12 mouse cellular contexts compared by ENCODE assay signal in the genomic region with DNA sequence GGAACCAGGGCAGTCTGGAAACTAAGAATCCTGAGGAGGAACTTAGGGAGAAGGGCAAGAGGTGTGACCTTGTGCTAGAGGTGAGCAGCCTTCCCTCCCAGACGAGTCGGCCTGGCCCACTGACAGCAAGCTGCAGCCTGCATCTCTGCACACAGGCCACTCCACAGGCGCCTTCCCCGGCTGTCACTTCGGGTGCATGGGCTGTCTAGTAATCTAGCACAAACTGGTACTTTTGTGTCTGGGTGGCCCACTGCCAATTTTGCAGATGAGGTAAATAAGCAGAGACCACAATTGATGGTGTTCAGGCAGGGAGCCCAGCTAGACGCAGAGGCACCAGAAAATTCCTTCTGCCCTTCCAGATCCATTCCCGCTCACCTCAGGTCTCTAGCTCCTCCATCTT. TPM values are rescaled to one million over a fixed set of nuclear protein-coding genes. Genes with fewer than 3 reads are reported as not detected.
A peak's percentile ranks its signal among the peaks of the same experiment; 100 is the strongest.
DNase-seq lines count a peak whose midpoint lies in the region; ATAC-seq lines count a peak whose summit lies in the region.
"Had no signal": no experiment of that assay in that cellular context is flagged by ENCODE, and none has a peak within 500 bp of the region (broad histone marks: within the 10 kb centered on the region; RNA-seq: fewer than 3 reads in every experiment).

No protein-coding gene starts in this region.

- WGBS in heart, embryonic 13.5 days = 40% methylated on average over 7 of the region's 7 CpGs

- H3K9me3 ChIP-seq in heart, embryonic 13.5 days = no peaks in the 10 kb centered on the region
- H3K9me3 ChIP-seq: liver, embryonic 13.5 days had no signal

- H3K4me1 ChIP-seq in heart, embryonic 13.5 days = peaks cover 21% of the 10 kb centered on the region

- no peaks in the 10 kb centered on the region for H3K36me3 ChIP-seq in heart, embryonic 13.5 days
- H3K36me3 ChIP-seq: liver, embryonic 13.5 days had no signal

- H3K27ac ChIP-seq in heart, embryonic 13.5 days (replicated peaks) = no peak overlapping the region
- H3K27ac ChIP-seq: liver, embryonic 13.5 days had no signal

- no peak for ATAC-seq in heart, embryonic 13.5 days (ENCODE audit: extremely low read depth, insufficient number of reproducible peaks, low FRiP score, low TSS enrichment)

- no peak overlapping the region for H3K4me3 ChIP-seq in heart, embryonic 13.5 days
- H3K4me3 ChIP-seq: liver, embryonic 13.5 days had no signal

- H3K9ac ChIP-seq in heart, embryonic 13.5 days = 0 out of 2 replicates have a peak overlapping the region, but pooled peaks have one; percentile 19
- H3K9ac ChIP-seq: liver, embryonic 13.5 days had no signal

- peaks cover 7% of the 10 kb centered on the region; the same call in 1 of the 2 replicates for H3K27me3 ChIP-seq in heart, embryonic 13.5 days (replicated peaks)
- H3K27me3 ChIP-seq: CH12.LX; liver, embryonic 13.5 days had no signal

- no peak overlapping the region for H3K4me2 ChIP-seq in heart, embryonic 13.5 days
- H3K4me2 ChIP-seq: liver, embryonic 13.5 days had no signal

- DNase-seq in heart, adult 18-20 months = no peak
- DNase-seq in right cerebral cortex, adult 18-20 months = peak; percentile 48
- no peak for DNase-seq in right cerebral cortex, postnatal 25 days
- peak; percentile 37 to 56 for DNase-seq in layer of hippocampus, postnatal 36 days
- DNase-seq in adrenal gland, adult 18-20 months (ENCODE audit: low spot score in 2 of 2) = no peak
- DNase-seq in thymus, postnatal 14 days = no peak
- DNase-seq in adrenal gland, postnatal 36 days = no peak
- DNase-seq: adrenal gland, postnatal 25 days; liver, embryonic 13.5 days; thymus, postnatal 25 days had no signal

RNA-seq across cellular contexts. Expression of a gene that starts 37.9 kb away (rescaled TPM):
- polyA plus RNA-seq in heart, embryonic 13.5 days (2015; fragmentation: Nextera tagmentation; extraction: Ambion mirVana) = 38.7 and 41.5 TPM in 2 replicates
- total RNA-seq in heart, adult 18-20 months (2021) = 10 to 100 TPM; 51.1 to 53.6 TPM
- total RNA-seq in layer of hippocampus, postnatal 36 days (2021) = 10 to 100 TPM; 59.2 to 71.3 TPM
- total RNA-seq in adrenal gland, adult 18-20 months (2021) = 10 to 100 TPM; 48.2 to 54.8 TPM
- total RNA-seq in adrenal gland, postnatal 36 days (2021) = 10 to 100 TPM; 54.9 to 56.8 TPM

RNA-seq across cellular contexts. Expression of a gene that starts 43.4 kb away (rescaled TPM):
- 2.4 and 3.1 TPM in 2 replicates for polyA plus RNA-seq in heart, embryonic 13.5 days (2015; fragmentation: Nextera tagmentation; extraction: Ambion mirVana)
- total RNA-seq in heart, adult 18-20 months (2021) = 1 to 10 TPM; 2.9 to 3.5 TPM
- 1 to 10 TPM; 9.1 to 9.4 TPM for total RNA-seq in layer of hippocampus, postnatal 36 days (2021)
- total RNA-seq in adrenal gland, adult 18-20 months (2021) = 10 to 100 TPM; 20.3 to 33.2 TPM
- total RNA-seq in adrenal gland, postnatal 36 days (2021) = 10 to 100 TPM; 25.3 to 34.9 TPM

Comparison
In these comparisons a context has a peak if more than half of its experiments do, and no peak if none do; other contexts are left out.
1. DNase-seq: peak in right cerebral cortex, adult 18-20 months (single experiment) and layer of hippocampus, postnatal 36 days (2 of 2); none in heart, adult 18-20 months (0 of 2), right cerebral cortex, postnatal 25 days (single experiment), adrenal gland, adult 18-20 months (0 of 2), thymus, postnatal 14 days (single experiment) and adrenal gland, postnatal 36 days (0 of 2).